Mouse (Mus musculus) WW6 (cell line): ENCODE results near the gene Boll.

Source experiments
- DNase-seq: peaks from one replicate; pipeline ENCODE4 v3.0.0-alpha.2; 2013; ENCODE audit warnings: low read depth, low spot score

The Boll gene

GRCm38 (mm10) chr1:55207561-55207960 is 155.7 kb downstream of the Boll start:
- no peak for DNase-seq

DNA sequence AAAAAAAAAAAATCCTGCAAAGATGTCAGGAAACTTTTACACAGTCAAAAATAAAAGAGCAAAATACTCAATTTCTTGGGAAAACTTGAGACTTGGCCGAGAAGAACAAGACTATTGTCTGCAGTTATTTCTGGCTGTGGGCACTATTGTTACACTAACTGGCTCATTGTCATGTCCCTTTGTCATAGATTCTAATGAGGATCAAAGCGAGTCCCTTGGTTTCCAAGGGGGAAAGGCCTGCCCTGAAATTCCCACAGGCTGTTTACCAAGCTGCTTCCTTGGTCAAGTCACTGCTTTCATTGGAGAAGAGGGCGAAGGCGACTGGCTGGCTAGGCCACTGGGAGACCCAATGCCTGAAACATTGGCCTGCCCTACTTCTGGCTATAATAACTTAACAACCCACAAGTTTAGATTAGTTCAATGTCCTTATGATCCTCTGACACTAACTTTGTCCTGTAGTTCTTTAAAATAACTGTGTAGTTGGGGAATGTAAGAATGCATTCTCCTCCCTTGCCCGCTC is 157.4 kb downstream of the Boll start:
- DNase-seq = no peak

GRCm38 (mm10) chr1:55201850-55202752 is 161.2 kb downstream of the Boll start:
- no peak for DNase-seq

GRCm38 (mm10) chr1:55198719-55199118 is 164.6 kb downstream of the Boll start:
- peak; percentile 70 for DNase-seq
